Mouse (Mus musculus): ENCODE measurements at regions not wholly inside any gene's neighbourhood (a gene's known extent, or its start where the extent isn't known, plus 50 kb on each side); places are given as distances from the start of the nearest gene placed in this dataset.
A peak's percentile ranks its signal among the peaks of the same experiment; 100 is the strongest.

DNA sequence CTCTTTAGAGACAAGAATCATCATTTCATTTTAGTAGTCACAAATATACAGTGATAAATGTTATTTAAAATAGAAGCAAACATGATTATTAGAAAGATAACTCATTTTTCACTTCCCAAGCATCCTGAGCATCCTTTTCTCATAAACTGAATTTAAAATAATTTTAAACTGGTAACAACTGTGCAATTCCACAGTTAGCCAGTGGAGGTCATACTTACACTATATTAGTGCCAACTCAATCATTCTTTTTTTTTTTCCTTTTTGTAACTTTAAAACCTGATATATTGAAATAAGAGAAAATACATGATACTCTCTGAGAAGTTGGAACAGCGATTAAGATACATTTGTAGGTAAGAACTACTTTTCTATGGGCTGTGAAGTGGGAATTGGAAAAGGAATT, 113.2 kb upstream of the Gm17509 start:
- peak; percentile 56 for DNase-seq (ENCODE audit: low spot score)

GRCm38 (mm10) chr13:117334539-117334938, 113.7 kb upstream of the Gm17509 start:
- no peak for DNase-seq (ENCODE audit: low spot score)

DNA sequence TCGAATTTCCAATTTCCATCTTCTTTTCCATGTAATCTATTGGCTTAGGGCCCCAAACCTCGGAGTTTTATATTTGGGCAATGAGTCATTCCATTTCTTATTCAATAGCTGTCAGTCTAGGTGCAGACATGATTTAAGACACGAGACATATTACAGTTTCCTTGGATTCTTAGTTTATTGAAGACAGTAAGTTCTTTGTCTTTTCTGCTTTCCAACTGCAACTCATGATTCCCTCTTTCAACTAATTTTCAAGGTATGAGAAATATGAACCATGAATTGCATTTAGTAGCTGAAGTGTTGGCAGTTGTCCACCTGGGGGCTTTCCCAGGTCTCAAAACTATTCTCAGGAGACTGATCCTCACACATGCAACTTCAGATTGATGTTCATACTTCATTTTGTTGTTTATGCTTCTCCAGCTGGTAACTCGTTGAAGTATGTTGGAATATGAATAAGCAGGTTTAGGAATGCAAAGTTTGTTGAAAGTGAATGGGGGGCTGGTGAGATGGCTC, 160.3 kb upstream of the Gm17509 start:
- DNase-seq (ENCODE audit: low spot score) = no peak

GRCm38 (mm10) chr13:117383480-117384137, 162.7 kb upstream of the Gm17509 start:
- DNase-seq (ENCODE audit: low spot score) = no peak

DNA sequence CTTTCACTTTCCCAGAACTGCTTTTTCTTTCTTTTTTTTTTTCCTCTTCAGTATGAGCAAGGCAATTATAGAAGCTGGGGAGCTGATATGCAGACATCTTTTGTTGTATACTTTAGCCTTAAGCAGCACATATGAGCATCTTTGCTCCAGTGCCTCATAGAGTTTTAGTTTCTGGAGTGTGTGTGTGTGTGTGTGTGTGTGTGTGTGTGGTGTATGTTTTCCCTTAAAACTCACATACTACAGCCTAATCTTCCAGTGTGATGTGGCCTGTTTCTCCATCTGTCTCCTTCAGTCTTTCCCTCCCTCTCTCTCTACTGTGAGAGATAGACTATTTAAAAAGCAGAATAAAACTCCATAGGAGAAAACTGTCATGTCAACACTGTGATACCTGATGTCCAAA, 169.4 kb upstream of the Gm17509 start:
- no peak for DNase-seq (ENCODE audit: low spot score)

- DNase-seq (ENCODE audit: low spot score) = no peak
Measured at GRCm38 (mm10) chr13:117393488-117393887, 172.6 kb upstream of the Gm17509 start.

DNA sequence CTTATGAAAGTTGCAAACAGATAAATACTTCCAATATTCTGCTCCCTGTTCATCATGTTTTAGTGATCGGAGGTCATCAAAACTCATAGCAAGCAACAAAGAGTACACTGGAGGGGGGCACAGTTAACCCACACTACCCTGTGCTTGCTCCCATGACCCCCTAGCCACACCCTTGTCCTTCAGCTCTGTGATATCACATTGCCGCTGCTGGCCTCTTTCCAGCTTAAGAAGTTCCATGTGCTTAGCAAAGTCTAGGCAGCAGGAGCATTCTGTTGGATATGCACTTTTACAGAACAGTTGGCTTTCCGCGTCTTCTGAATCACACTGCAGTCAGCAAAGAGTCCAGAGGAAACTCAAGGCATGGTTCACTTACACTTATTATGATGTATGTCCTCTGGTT, 180.4 kb upstream of the Gm17509 start:
- no peak for DNase-seq (ENCODE audit: low spot score)

DNA sequence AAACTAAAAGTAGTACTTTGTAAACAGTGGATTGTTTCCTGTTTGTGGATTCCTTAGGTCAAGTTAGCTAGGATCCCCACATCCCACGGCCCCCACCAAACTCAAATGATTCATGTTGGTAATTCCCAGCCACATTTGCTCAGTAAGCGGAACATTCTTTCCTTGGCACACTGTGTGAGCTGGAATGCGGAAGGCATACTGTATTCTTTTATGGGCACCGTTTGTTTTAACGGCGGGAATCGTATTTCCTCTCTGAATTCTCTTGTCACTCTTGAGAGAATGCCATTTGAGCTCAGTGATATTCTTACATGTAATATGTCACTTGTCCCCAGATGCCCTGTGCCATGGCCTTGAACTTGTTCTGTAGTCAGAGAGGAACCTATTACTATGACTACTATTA, 189.1 kb upstream of the Gm17509 start:
- DNase-seq (ENCODE audit: low spot score) = no peak

DNA sequence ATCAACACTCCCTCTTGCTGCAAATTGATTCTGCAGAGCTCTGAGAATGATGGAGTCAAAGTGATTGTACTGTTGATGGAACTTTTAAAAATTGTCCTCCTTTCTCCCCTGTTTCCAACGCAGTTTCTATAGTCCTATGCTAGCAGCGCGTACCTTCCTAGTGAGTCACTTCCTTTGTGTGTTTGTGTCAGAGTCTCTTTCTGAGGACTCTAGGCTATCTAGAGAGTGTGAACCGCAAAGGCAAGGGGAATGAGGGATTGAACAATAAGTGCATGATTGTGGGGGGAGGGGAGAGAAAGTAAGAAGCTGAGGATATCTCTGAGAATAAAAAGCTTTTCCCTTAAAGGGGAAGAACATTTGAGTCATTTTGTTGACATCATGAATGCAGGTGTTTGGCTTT, 188.5 kb upstream of the Hcn1 start:
- DNase-seq (ENCODE audit: low spot score) = no peak

DNA sequence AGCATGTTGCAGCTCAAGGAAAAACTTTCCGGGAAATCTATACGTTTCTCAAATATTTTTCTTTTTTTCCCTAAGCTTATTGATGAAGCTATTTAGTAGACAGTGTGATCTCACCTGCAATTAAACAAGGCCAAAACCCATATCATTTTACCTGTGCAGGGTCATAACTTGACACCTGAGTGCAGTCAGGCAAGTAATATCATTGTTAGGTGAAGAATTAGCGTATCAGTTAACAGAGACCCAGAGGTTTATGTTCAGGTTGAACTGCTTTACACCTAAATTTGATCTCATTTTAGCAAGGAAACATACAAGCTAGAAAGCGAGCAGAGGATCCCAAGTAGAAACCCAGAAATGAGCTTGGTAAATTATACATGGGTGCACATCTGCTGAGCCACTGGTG, 178.6 kb upstream of the Hcn1 start:
- DNase-seq (ENCODE audit: low spot score) = no peak

GRCm38 (mm10) chr13:117425015-117425414, 177.1 kb upstream of the Hcn1 start:
- DNase-seq (ENCODE audit: low spot score) = no peak

- no peak for DNase-seq (ENCODE audit: low spot score)
Measured at GRCm38 (mm10) chr13:117467407-117467806, 134.7 kb upstream of the Hcn1 start.

DNA sequence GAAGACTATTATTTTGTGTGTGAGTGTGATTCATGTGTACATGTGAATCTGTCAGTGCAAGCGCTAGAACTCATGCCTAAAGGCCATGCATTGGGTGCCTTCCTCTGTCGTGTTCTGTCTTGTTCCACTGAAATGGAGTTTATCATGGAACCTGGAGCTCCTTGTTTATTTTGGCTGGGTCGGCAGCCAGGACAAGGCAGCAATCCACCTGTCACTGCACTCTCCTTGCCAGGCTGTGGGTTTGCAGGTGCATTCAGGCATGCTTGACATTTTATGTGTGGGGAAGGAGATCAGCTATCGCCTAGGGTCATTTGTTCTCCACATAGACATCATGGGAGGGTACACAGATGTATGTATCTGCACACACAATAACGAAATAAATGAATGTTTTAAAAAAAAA, 129.4 kb upstream of the Hcn1 start:
- DNase-seq (ENCODE audit: low spot score) = no peak

GRCm38 (mm10) chr13:117482624-117483023, 119.5 kb upstream of the Hcn1 start:
- no peak for DNase-seq (ENCODE audit: low spot score)

DNA sequence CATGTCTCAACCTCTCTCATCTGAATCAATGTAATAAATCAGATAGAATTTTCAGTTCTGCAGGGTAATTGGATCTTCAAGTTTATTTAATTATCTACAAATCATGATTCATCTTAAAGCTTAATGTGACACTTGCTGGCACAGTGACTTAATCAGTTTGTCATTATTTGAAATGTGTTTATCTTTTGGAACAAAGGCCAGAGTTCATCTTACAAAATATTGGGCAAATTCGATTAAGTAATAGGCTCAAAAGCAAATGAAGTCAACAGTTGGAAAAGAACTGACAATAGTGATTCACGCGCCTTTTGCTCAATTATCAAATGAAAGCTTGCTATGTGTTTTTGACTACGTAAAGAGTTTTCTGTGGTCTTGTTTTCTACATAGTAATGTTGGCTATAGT, 93.4 kb upstream of the Hcn1 start:
- no peak for DNase-seq (ENCODE audit: low spot score)

- peak; percentile 76 for DNase-seq (ENCODE audit: low spot score)
Measured at GRCm38 (mm10) chr13:117550108-117550507, 52.0 kb upstream of the Hcn1 start.

Measured in embryo, embryonic 10.5 days (tissue).